ENCODE assay signal across 31 mouse cellular contexts in genomic region chr19:46425266-46425665, GRCm38 (mm10). TPM values are rescaled to one million over a fixed set of nuclear protein-coding genes. Genes with fewer than 3 reads are reported as not detected.
A peak's percentile ranks its signal among the peaks of the same experiment; 100 is the strongest.
DNase-seq lines count a peak whose midpoint lies in the region; ATAC-seq and TF ChIP-seq lines count a peak whose summit lies in the region.
"Had no signal": no experiment of that assay in that cellular context is flagged by ENCODE, and none has a peak within 500 bp of the region (broad histone marks: within the 10 kb centered on the region; RNA-seq: fewer than 3 reads in every experiment).

No protein-coding gene starts in this region.

- H3K27me3 ChIP-seq in heart, embryonic 16.5 days (ENCODE audit: control insufficient read depth, insufficient read depth, low read length) = no peaks in the 10 kb centered on the region
- H3K27me3 ChIP-seq in kidney, adult 2 months (replicated peaks; ENCODE audit: control insufficient read depth, insufficient read depth, low read length) = no peaks in the 10 kb centered on the region
- no peaks in the 10 kb centered on the region for H3K27me3 ChIP-seq in kidney, embryonic 16.5 days (ENCODE audit: insufficient read depth, low read length)
- H3K27me3 ChIP-seq: embryonic facial prominence, embryonic 13.5 days; forebrain, embryonic 15.5 days; limb, embryonic 15.5 days; liver, embryonic 13.5 days; neural tube, embryonic 15.5 days; stomach, embryonic 15.5 days had no signal

- 0 out of 2 replicates have a peak overlapping the region, but pooled peaks have one; percentile 9 for H3K27ac ChIP-seq in heart, embryonic 16.5 days (ENCODE audit: low read length)
- H3K27ac ChIP-seq in kidney, adult 2 months (ENCODE audit: insufficient read depth, low read depth, low read length) = peak overlapping the region; percentile 91
- H3K27ac ChIP-seq in kidney, embryonic 16.5 days (ENCODE audit: low read length) = peak overlapping the region; percentile 39; the same call in 1 of the 2 replicates
- H3K27ac ChIP-seq: embryonic facial prominence, embryonic 13.5 days; forebrain, embryonic 10.5 days; forebrain, embryonic 15.5 days; hindbrain, embryonic 14.5 days; limb, embryonic 10.5 days; limb, embryonic 15.5 days; liver, embryonic 13.5 days; macrophage; neural tube, embryonic 15.5 days; stomach, embryonic 15.5 days had no signal

- H3K4me2 ChIP-seq in heart, embryonic 16.5 days (ENCODE audit: low read depth, low read length) = no peak overlapping the region
- no peak overlapping the region for H3K4me2 ChIP-seq in kidney, embryonic 16.5 days (replicated peaks; ENCODE audit: low read depth, low read length)
- H3K4me2 ChIP-seq: embryonic facial prominence, embryonic 13.5 days; forebrain, embryonic 15.5 days; hindbrain, embryonic 14.5 days; limb, embryonic 15.5 days; liver, embryonic 13.5 days; neural tube, embryonic 15.5 days; stomach, embryonic 15.5 days had no signal

- no peak for TF ChIP-seq CTCF in kidney, adult 2 months (conservative IDR thresholded peaks at IDR 0.05; ENCODE audit: insufficient read depth, insufficient read length, low read depth, low read length)

- TF ChIP-seq POLR2A in kidney, adult 2 months (IDR thresholded peaks at IDR 0.05; ENCODE audit: low read depth, low read length) = no peak

- H3K9me3 ChIP-seq in heart, embryonic 16.5 days (replicated peaks; ENCODE audit: control insufficient read depth, low read length) = no peaks in the 10 kb centered on the region
- 0 out of 2 replicates have a peak, but pooled peaks cover 3% of the 10 kb centered on the region for H3K9me3 ChIP-seq in kidney, embryonic 16.5 days (ENCODE audit: low read length)
- H3K9me3 ChIP-seq: embryonic facial prominence, embryonic 13.5 days; forebrain, embryonic 15.5 days; limb, embryonic 10.5 days; limb, embryonic 15.5 days; liver, embryonic 13.5 days; neural tube, embryonic 15.5 days; stomach, embryonic 15.5 days had no signal

- ATAC-seq in heart, embryonic 16.5 days (replicated peaks; ENCODE audit: extremely low read depth, insufficient read depth, low FRiP score) = no peak
- ATAC-seq in kidney, embryonic 16.5 days (ENCODE audit: low FRiP score, low TSS enrichment) = peak; percentile 46
- ATAC-seq in cerebellum, adult (ENCODE audit: insufficient number of reproducible peaks, low FRiP score, low TSS enrichment) = no peak
- ATAC-seq: activated CD4-positive, CD25-positive, alpha-beta regulatory T cell, adult 4 months; CD4-positive, CD25-positive, alpha-beta regulatory T cell, adult 4 months; forebrain, embryonic 15.5 days; inflammation-experienced regulatory T-cells, adult 6 months; lung, postnatal 0 days had no signal

- peaks cover 6% of the 10 kb centered on the region; the same call in 1 of the 2 replicates for H3K4me1 ChIP-seq in heart, embryonic 16.5 days (ENCODE audit: control insufficient read depth, insufficient read depth, low read length)
- H3K4me1 ChIP-seq in kidney, adult 2 months (ENCODE audit: control insufficient read depth, insufficient read depth, low read length) = peaks cover 33% of the 10 kb centered on the region
- H3K4me1 ChIP-seq in kidney, embryonic 16.5 days (ENCODE audit: insufficient read depth, low read length) = peaks cover 22% of the 10 kb centered on the region; the same call in 1 of the 2 replicates

- intact Hi-C loops in heart, postnatal 36 days (cut with DNase I) = no loop called here
- intact Hi-C loops in left cerebral cortex, postnatal 14 days (cut with DNase I) = no loop called here

- no peak for DNase-seq in heart, postnatal 36 days
- DNase-seq in kidney, adult 2 months = peak; percentile 94
- DNase-seq in kidney, postnatal 36 days = peak; percentile 85 to 91
- DNase-seq in left cerebral cortex, postnatal 14 days (ENCODE audit: low spot score in 2 of 2) = no peak
- DNase-seq: adrenal gland, adult 2 months; adrenal gland, postnatal 36 days; cerebellum, adult 9-11 months; embryo, embryonic 11 days; gastrocnemius, postnatal 25 days; heart, adult 11 months; layer of hippocampus, postnatal 36 days; liver, embryonic 13.5 days; lung, adult 18-20 months; midbrain, embryonic 14.5 days; right cerebral cortex, postnatal 25 days had no signal

- 79% methylated on average over 8 of the region's 8 CpGs for WGBS in heart, embryonic 16.5 days
- WGBS in kidney, adult 2 months = 70% methylated on average over 8 of the region's 8 CpGs
- WGBS in kidney, embryonic 16.5 days = 85% methylated on average over 8 of the region's 8 CpGs

- 0 out of 2 replicates have a peak, but pooled peaks cover 3% of the 10 kb centered on the region for H3K36me3 ChIP-seq in heart, embryonic 16.5 days (ENCODE audit: control insufficient read depth, insufficient read depth)
- no peaks in the 10 kb centered on the region for H3K36me3 ChIP-seq in kidney, adult 2 months (ENCODE audit: control insufficient read depth, insufficient read depth, low read length)
- peaks cover 15% of the 10 kb centered on the region for H3K36me3 ChIP-seq in kidney, embryonic 16.5 days (ENCODE audit: insufficient read depth, low read length)
- H3K36me3 ChIP-seq: forebrain, embryonic 15.5 days; neural tube, embryonic 15.5 days had no signal

- no peak overlapping the region for H3K4me3 ChIP-seq in heart, embryonic 16.5 days (ENCODE audit: low read length)
- no peak overlapping the region for H3K4me3 ChIP-seq in kidney, adult 2 months (ENCODE audit: insufficient read depth, low read depth, low read length)
- no peak overlapping the region for H3K4me3 ChIP-seq in kidney, embryonic 16.5 days (ENCODE audit: low read length)
- H3K4me3 ChIP-seq: embryonic facial prominence, embryonic 13.5 days; forebrain, embryonic 10.5 days; forebrain, embryonic 15.5 days; limb, embryonic 10.5 days; limb, embryonic 15.5 days; liver, embryonic 13.5 days; neural tube, embryonic 15.5 days; stomach, embryonic 15.5 days had no signal

- no peak overlapping the region for H3K9ac ChIP-seq in heart, embryonic 16.5 days (ENCODE audit: low read length)
- no peak overlapping the region for H3K9ac ChIP-seq in kidney, embryonic 16.5 days (replicated peaks; ENCODE audit: low read length)
- H3K9ac ChIP-seq: embryonic facial prominence, embryonic 13.5 days; forebrain, embryonic 15.5 days; hindbrain, embryonic 14.5 days; limb, embryonic 15.5 days; liver, embryonic 13.5 days; neural tube, embryonic 15.5 days; stomach, embryonic 15.5 days had no signal

RNA-seq across cellular contexts. Expression of gene Sufu, which starts 28.6 kb away (rescaled TPM):
- 17.6 and 18.8 TPM in 2 replicates for polyA plus RNA-seq in heart, embryonic 16.5 days (2015; fragmentation: Nextera tagmentation; extraction: Ambion mirVana)
- total RNA-seq in heart, postnatal 36 days (2021) = 10 to 100 TPM; 10.8 to 12.7 TPM
- 38.2 and 39.7 TPM in 2 replicates for polyA plus RNA-seq in kidney, adult 2 months (2012; rRNA removed)
- polyA plus RNA-seq in kidney, embryonic 16.5 days (2015; fragmentation: Nextera tagmentation; extraction: Ambion mirVana) = 50.7 and 54.0 TPM in 2 replicates
- total RNA-seq in left cerebral cortex, postnatal 14 days (2021) = 10 to 100 TPM; 16.8 to 18.6 TPM

RNA-seq across cellular contexts. Expression of gene Actr1a, which starts 29.7 kb away (rescaled TPM):
- 126 and 130 TPM in 2 replicates for polyA plus RNA-seq in heart, embryonic 16.5 days (2015; fragmentation: Nextera tagmentation; extraction: Ambion mirVana)
- total RNA-seq in heart, postnatal 36 days (2021) = 10 to 100 TPM; 88.4 to 97.0 TPM
- 73.8 and 80.4 TPM in 2 replicates for polyA plus RNA-seq in kidney, adult 2 months (2012; rRNA removed)
- polyA plus RNA-seq in kidney, embryonic 16.5 days (2015; fragmentation: Nextera tagmentation; extraction: Ambion mirVana) = 143 and 144 TPM in 2 replicates
- total RNA-seq in left cerebral cortex, postnatal 14 days (2021) = 100 to 1,000 TPM; 217 to 220 TPM

Comparison
In these comparisons a context has a peak if more than half of its experiments do, and no peak if none do; other contexts are left out.
1. H3K27ac ChIP-seq: peak in every context shown above with its lines; median percentile 91 in kidney, adult 2 months; 39 in kidney, embryonic 16.5 days; 9 in heart, embryonic 16.5 days.
2. DNase-seq: peak in kidney, adult 2 months (single experiment) and kidney, postnatal 36 days (2 of 2); none in heart, postnatal 36 days (0 of 2) and left cerebral cortex, postnatal 14 days (0 of 2).